In the genomic region with DNA sequence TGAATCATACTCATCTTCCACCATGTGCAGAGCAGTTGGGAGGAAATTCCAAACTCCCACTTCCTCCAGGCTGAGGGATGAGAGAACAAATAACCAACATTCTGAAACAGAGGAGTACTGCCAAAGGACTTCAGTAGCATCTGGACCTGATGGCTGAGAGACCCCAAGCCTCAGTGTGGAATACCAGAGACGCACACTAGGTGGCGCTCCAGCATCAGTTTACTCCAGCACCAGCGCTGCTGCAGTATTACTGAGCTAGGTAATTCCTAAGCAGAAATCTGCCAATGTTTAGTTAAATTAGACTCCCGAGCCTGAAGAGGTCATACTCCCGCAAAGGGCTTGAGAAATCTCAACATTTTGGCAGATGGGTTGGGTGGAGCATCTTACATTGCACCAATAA, we compare ENCODE assay signal across 8 mouse cellular contexts. TPM values are rescaled to one million over a fixed set of nuclear protein-coding genes. Genes with fewer than 3 reads are reported as not detected.
A peak's percentile ranks its signal among the peaks of the same experiment; 100 is the strongest.
DNase-seq lines count a peak whose midpoint lies in the region; ATAC-seq and TF ChIP-seq lines count a peak whose summit lies in the region.

No protein-coding gene starts in this region.

- peaks cover 0 to 6% of the 10 kb centered on the region in 2 experiments; a peak in 1 of 4 replicates for H3K4me1 ChIP-seq in CH12.LX (ENCODE audit: control insufficient read depth in 1 of 2, insufficient read depth in 2 of 2)
- H3K4me1 ChIP-seq in embryonic facial prominence, embryonic 14.5 days (ENCODE audit: control insufficient read depth, insufficient read depth, low read length), result no peaks in the 10 kb centered on the region
- H3K4me1 ChIP-seq in lung, embryonic 16.5 days (replicated peaks; ENCODE audit: control insufficient read depth, insufficient read depth, low read length), result no peaks in the 10 kb centered on the region

- dilution Hi-C loops in CH12.LX (cut with MboI; ENCODE audit: extremely low pct_ligation_motif_present, extremely low pct_unique_long_range_greater_than_20kb, low sequenced_read_pairs), result no loop called here

- H3K79me2 ChIP-seq in CH12.LX (replicated peaks; ENCODE audit: control insufficient read depth, extremely low read depth, insufficient read depth, poor library complexity, severe bottlenecking), result no peaks in the 10 kb centered on the region

- H3K4me2 ChIP-seq in CH12.LX (ENCODE audit: insufficient read depth, low read depth, poor library complexity, severe bottlenecking), result no peak overlapping the region
- no peak overlapping the region for H3K4me2 ChIP-seq in embryonic facial prominence, embryonic 14.5 days (ENCODE audit: low read depth, low read length)
- H3K4me2 ChIP-seq in lung, embryonic 16.5 days (ENCODE audit: low read depth, low read length), result no peak overlapping the region

- H3K27me3 ChIP-seq in CH12.LX (replicated peaks), result peaks cover 27% of the 10 kb centered on the region
- H3K27me3 ChIP-seq in embryonic facial prominence, embryonic 14.5 days (replicated peaks; ENCODE audit: control insufficient read depth, insufficient read depth, low read length), result no peaks in the 10 kb centered on the region
- H3K27me3 ChIP-seq in lung, embryonic 16.5 days (ENCODE audit: control insufficient read depth, insufficient read depth, low read depth, low read length), result no peaks in the 10 kb centered on the region

- TF ChIP-seq RAD21 in CH12.LX (IDR thresholded peaks at IDR 0.05; ENCODE audit: low read depth, low read length), result peak; percentile 88

- in situ Hi-C loops in CH12.LX (cut with MboI; ENCODE audit: low pct_ligation_motif_present, low pct_unique_long_range_greater_than_20kb, low sequenced_read_pairs), result no loop called here

- peak; percentile 75 for DNase-seq in CH12.LX (ENCODE audit: extremely low read depth)
- peak; percentile 67 to 69 for DNase-seq in adrenal gland, postnatal 4 days (ENCODE audit: low spot score in 2 of 2)
- peak; percentile 87 for DNase-seq in embryonic facial prominence, embryonic 14.5 days (ENCODE audit: low spot score)
- peak; percentile 54 to 67 for DNase-seq in heart, adult 9 months (ENCODE audit: low spot score in 2 of 2)
- DNase-seq in layer of hippocampus, adult 18-20 months (ENCODE audit: low spot score in 2 of 2), result peak; percentile 88 to 99
- peak; percentile 79 for DNase-seq in ovary, postnatal 36 days (ENCODE audit: low spot score)
- peak; percentile 84 for DNase-seq in thymus, postnatal 14 days

- peaks cover 9% of the 10 kb centered on the region for H3K9me3 ChIP-seq in CH12.LX (replicated peaks; ENCODE audit: low read length)
- no peaks in the 10 kb centered on the region for H3K9me3 ChIP-seq in embryonic facial prominence, embryonic 14.5 days (ENCODE audit: control insufficient read depth, low read length)
- no peaks in the 10 kb centered on the region for H3K9me3 ChIP-seq in lung, embryonic 16.5 days (ENCODE audit: control insufficient read depth, low read length)

- 2% methylated on average over 5 of the region's 5 CpGs for WGBS in embryonic facial prominence, embryonic 14.5 days
- under 1% methylated on average over 5 of the region's 5 CpGs for WGBS in lung, embryonic 16.5 days

- no peak for TF ChIP-seq POLR2A in CH12.LX (IDR thresholded peaks at IDR 0.05; ENCODE audit: low read depth, low read length)

- TF ChIP-seq EP300 in CH12.LX (IDR thresholded peaks at IDR 0.05; ENCODE audit: low read length), result no peak

- no peak overlapping the region for H3K4me3 ChIP-seq in CH12.LX (replicated peaks in 1 of 3; ENCODE audit: low read depth in 2 of 3, low read length in 2 of 3, poor library complexity in 1 of 3)
- no peak overlapping the region for H3K4me3 ChIP-seq in embryonic facial prominence, embryonic 14.5 days (ENCODE audit: low read depth, low read length)
- H3K4me3 ChIP-seq in lung, embryonic 16.5 days (ENCODE audit: low read length), result no peak overlapping the region

- TF ChIP-seq CTCF in CH12.LX (conservative IDR thresholded peaks at IDR 0.05 in 1 of 2, IDR thresholded peaks at IDR 0.05 in 1 of 2; ENCODE audit: low read depth in 2 of 2, low read length in 2 of 2), result peak; percentile 83 to 90

- no peaks in the 10 kb centered on the region for H3K36me3 ChIP-seq in CH12.LX (replicated peaks in 1 of 2; ENCODE audit: control insufficient read depth in 1 of 2, insufficient read depth in 1 of 2, low read length in 1 of 2)
- H3K36me3 ChIP-seq in embryonic facial prominence, embryonic 14.5 days (ENCODE audit: control insufficient read depth, insufficient read depth, low read length), result no peaks in the 10 kb centered on the region
- no peaks in the 10 kb centered on the region for H3K36me3 ChIP-seq in lung, embryonic 16.5 days (ENCODE audit: control insufficient read depth, insufficient read depth, low read length)

- no peak overlapping the region for H3K9ac ChIP-seq in CH12.LX (ENCODE audit: insufficient read depth, low read depth)
- no peak overlapping the region for H3K9ac ChIP-seq in embryonic facial prominence, embryonic 14.5 days (ENCODE audit: low read depth, low read length)
- no peak overlapping the region for H3K9ac ChIP-seq in lung, embryonic 16.5 days (ENCODE audit: low read length)

- no peak overlapping the region for H3K27ac ChIP-seq in CH12.LX (ENCODE audit: insufficient read depth, low read depth)
- no peak overlapping the region for H3K27ac ChIP-seq in embryonic facial prominence, embryonic 14.5 days (replicated peaks; ENCODE audit: low read depth, low read length)
- no peak overlapping the region for H3K27ac ChIP-seq in lung, embryonic 16.5 days (ENCODE audit: low read length)

- ATAC-seq in embryonic facial prominence, embryonic 14.5 days (ENCODE audit: low read depth), result peak; percentile 58
- ATAC-seq in lung, embryonic 16.5 days (ENCODE audit: low read depth), result peak; percentile 61; the same call in 1 of the 2 replicates

TF ChIP-seq in CH12.LX, 34 proteins besides CTCF, POLR2A, EP300 and RAD21 (continues in another document):
- TF ChIP-seq MYC (IDR thresholded peaks at IDR 0.05; ENCODE audit: low read depth, low read length) (no peak), PAX5 (IDR thresholded peaks at IDR 0.05; ENCODE audit: low read length) (no peak), HCFC1 (IDR thresholded peaks at IDR 0.05; ENCODE audit: low read depth, low read length) (no peak), JUN (IDR thresholded peaks at IDR 0.05; ENCODE audit: insufficient read depth, low read depth, low read length) (no peak), MAFK (IDR thresholded peaks at IDR 0.05; ENCODE audit: insufficient replicate concordance, low read length) (no peak), ELF1 (IDR thresholded peaks at IDR 0.05; ENCODE audit: low read depth, low read length) (no peak), UBTF (IDR thresholded peaks at IDR 0.05; ENCODE audit: low read depth, low read length) (no peak), USF2 (conservative IDR thresholded peaks at IDR 0.05; ENCODE audit: low read depth, low read length) (no peak), E2F4 (IDR thresholded peaks at IDR 0.05; ENCODE audit: insufficient replicate concordance, low read depth, low read length) (no peak), ZC3H11A (IDR thresholded peaks at IDR 0.05; ENCODE audit: low read depth, low read length) (peak; percentile 53), NRF1 (IDR thresholded peaks at IDR 0.05; ENCODE audit: low read depth, low read length) (no peak), TCF12 (IDR thresholded peaks at IDR 0.05; ENCODE audit: low read depth, low read length) (no peak), RCOR1 (conservative IDR thresholded peaks at IDR 0.05; ENCODE audit: low read depth, low read length) (0 out of 2 replicates have a peak, but pooled peaks have one; percentile 12), MXI1 (IDR thresholded peaks at IDR 0.05; ENCODE audit: low read depth, low read length) (no peak), ZMIZ1 (IDR thresholded peaks at IDR 0.05; ENCODE audit: low read depth, low read length) (no peak), USF1 (IDR thresholded peaks at IDR 0.05; ENCODE audit: low read depth, low read length) (no peak), SMC3 (IDR thresholded peaks at IDR 0.05; ENCODE audit: low read depth, low read length) (peak; percentile 81), MAZ (IDR thresholded peaks at IDR 0.05; ENCODE audit: low read depth, low read length) (no peak), NELFE (IDR thresholded peaks at IDR 0.05; ENCODE audit: low read depth, low read length) (0 out of 2 replicates have a peak, but pooled peaks have one; percentile 25), POLR2AphosphoS2 (IDR thresholded peaks at IDR 0.05; ENCODE audit: low read depth, low read length) (no peak), CHD1 (IDR thresholded peaks at IDR 0.05; ENCODE audit: low read depth, low read length) (no peak), TBP (conservative IDR thresholded peaks at IDR 0.05; ENCODE audit: low read depth, low read length) (no peak), ETS1 (conservative IDR thresholded peaks at IDR 0.05; ENCODE audit: low read depth, low read length) (no peak), BHLHE40 (IDR thresholded peaks at IDR 0.05; ENCODE audit: low read depth, low read length) (no peak), JUND (conservative IDR thresholded peaks at IDR 0.05; ENCODE audit: low read depth, low read length) (no peak), CHD2 (IDR thresholded peaks at IDR 0.05; ENCODE audit: low read length) (no peak), ZKSCAN1 (IDR thresholded peaks at IDR 0.05; ENCODE audit: borderline replicate concordance, low read depth, low read length) (no peak), SIN3A (IDR thresholded peaks at IDR 0.05; ENCODE audit: low read length) (no peak), IRF4 (IDR thresholded peaks at IDR 0.05; ENCODE audit: low read depth, low read length) (0 out of 2 replicates have a peak, but pooled peaks have one; percentile 11)

RNA-seq across cellular contexts. Expression of a gene that starts 9.1 kb away (rescaled TPM):
- total RNA-seq in CH12.LX (2012; rRNA removed) (0.25 and 0.71 TPM in 2 replicates), CH12.LX (2014; rRNA removed) (0.28 and 0.47 TPM in 2 replicates)
- 0.18 and 0.36 TPM in 2 replicates for polyA plus RNA-seq in CH12.LX (2012; ENCODE audit: insufficient read length, low read depth)
- total RNA-seq in adrenal gland, postnatal 4 days (2021), result not detected
- 0.18 and 0.43 TPM in 2 replicates for polyA plus RNA-seq in embryonic facial prominence, embryonic 14.5 days (2014; fragmentation: Nextera tagmentation; extraction: Ambion mirVana)
- total RNA-seq in layer of hippocampus, adult 18-20 months (2021), result under 1 TPM in 1 of 2 experiments, not detected in 1; 0.17 TPM
- 0.09 and 0.24 TPM in 2 replicates for polyA plus RNA-seq in lung, embryonic 16.5 days (2015; fragmentation: Nextera tagmentation; extraction: Ambion mirVana)

RNA-seq across cellular contexts. Expression of a gene that starts 41.3 kb away (rescaled TPM):
- 11.6 and 14.4 TPM in 2 replicates for total RNA-seq in CH12.LX (2012; rRNA removed)
- total RNA-seq in CH12.LX (2014; rRNA removed), result 14.8 and 19.7 TPM in 2 replicates
- 6.9 and 7.2 TPM in 2 replicates for polyA plus RNA-seq in CH12.LX (2012; ENCODE audit: insufficient read length, low read depth)
- 10 to 100 TPM; 25.6 to 27.8 TPM for total RNA-seq in adrenal gland, postnatal 4 days (2021)
- polyA plus RNA-seq in embryonic facial prominence, embryonic 14.5 days (2014; fragmentation: Nextera tagmentation; extraction: Ambion mirVana), result 37.9 and 41.3 TPM in 2 replicates
- 10 to 100 TPM; 16.6 to 24.9 TPM for total RNA-seq in layer of hippocampus, adult 18-20 months (2021)
- 130 and 135 TPM in 2 replicates for polyA plus RNA-seq in lung, embryonic 16.5 days (2015; fragmentation: Nextera tagmentation; extraction: Ambion mirVana)
